Mouse (Mus musculus): ENCODE data around the gene Xntrpc.

DNA sequence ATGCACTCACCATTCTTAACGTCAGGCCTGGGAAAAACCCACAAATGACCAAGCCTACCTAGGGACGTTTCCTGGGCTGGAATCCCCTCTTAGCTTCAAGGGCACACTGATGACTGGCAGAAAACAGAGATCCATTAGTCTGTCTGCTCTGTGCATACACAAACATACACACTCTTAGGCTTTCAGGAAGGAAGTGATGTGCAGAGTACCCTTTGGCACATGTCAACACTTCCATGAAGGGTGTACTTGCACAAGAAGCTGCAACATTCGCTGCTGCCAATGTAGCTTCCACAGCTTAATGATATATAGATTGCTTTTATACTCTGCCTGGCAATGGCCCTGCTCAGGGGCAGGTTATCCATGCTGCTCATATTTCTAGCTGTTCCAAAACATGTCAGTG lies 46.2 kb upstream of the Xntrpc start:
- TF ChIP-seq MAFK (IDR thresholded peaks at IDR 0.05; ENCODE audit: insufficient read depth, low read depth, low read length) = no peak
- TF ChIP-seq CHD2 (IDR thresholded peaks at IDR 0.05; ENCODE audit: low read depth, low read length) = no peak
- TF ChIP-seq HCFC1 (IDR thresholded peaks at IDR 0.05; ENCODE audit: borderline replicate concordance, insufficient read depth, low read length) = no peak

All from ES-E14 (cell line).